In genomic region chr10:97595680-97596079, GRCm38 (mm10) we compare ENCODE assay signal across 25 mouse cellular contexts. TPM values are rescaled to one million over a fixed set of nuclear protein-coding genes. Genes with fewer than 3 reads are reported as not detected.
DNase-seq lines count a peak whose midpoint lies in the region; ATAC-seq lines count a peak whose summit lies in the region.
"Had no signal": no experiment of that assay in that cellular context is flagged by ENCODE, and none has a peak within 500 bp of the region (broad histone marks: within the 10 kb centered on the region; RNA-seq: fewer than 3 reads in every experiment).

No protein-coding gene starts in this region.

- no peak overlapping the region for H3K4me2 ChIP-seq in limb, embryonic 13.5 days (replicated peaks)
- no peak overlapping the region for H3K4me2 ChIP-seq in embryonic facial prominence, embryonic 12.5 days (replicated peaks)
- no peak overlapping the region for H3K4me2 ChIP-seq in embryonic facial prominence, embryonic 14.5 days (ENCODE audit: low read depth, low read length)
- no peak overlapping the region for H3K4me2 ChIP-seq in hindbrain, embryonic 13.5 days
- H3K4me2 ChIP-seq: forebrain, embryonic 13.5 days; forebrain, embryonic 15.5 days had no signal

- H3K4me3 ChIP-seq in limb, embryonic 13.5 days, result no peak overlapping the region
- H3K4me3 ChIP-seq in limb, embryonic 10.5 days, result no peak overlapping the region
- H3K4me3 ChIP-seq in embryonic facial prominence, embryonic 12.5 days, result no peak overlapping the region
- H3K4me3 ChIP-seq in embryonic facial prominence, embryonic 14.5 days (ENCODE audit: low read depth, low read length), result no peak overlapping the region
- no peak overlapping the region for H3K4me3 ChIP-seq in hindbrain, embryonic 13.5 days
- H3K4me3 ChIP-seq: forebrain, embryonic 13.5 days; forebrain, embryonic 15.5 days had no signal

- peak overlapping the region; percentile 72; the same call in 1 of the 2 replicates for H3K27ac ChIP-seq in limb, embryonic 13.5 days
- H3K27ac ChIP-seq in limb, embryonic 10.5 days, result no peak overlapping the region
- peak overlapping the region; percentile 63; the same call in 1 of the 2 replicates for H3K27ac ChIP-seq in embryonic facial prominence, embryonic 12.5 days
- peak overlapping the region; percentile 63; the same call in 1 of the 2 replicates for H3K27ac ChIP-seq in embryonic facial prominence, embryonic 14.5 days (replicated peaks; ENCODE audit: low read depth, low read length)
- H3K27ac ChIP-seq in hindbrain, embryonic 13.5 days, result no peak overlapping the region
- H3K27ac ChIP-seq: forebrain, embryonic 13.5 days; forebrain, embryonic 15.5 days had no signal

- WGBS in limb, embryonic 13.5 days, result 60% methylated on average over 1 of the region's 1 CpGs
- WGBS in limb, embryonic 10.5 days, result 87% methylated on average over 1 of the region's 1 CpGs
- 40% methylated on average over 1 of the region's 1 CpGs for WGBS in embryonic facial prominence, embryonic 12.5 days
- WGBS in embryonic facial prominence, embryonic 14.5 days, result 45% methylated on average over 1 of the region's 1 CpGs
- WGBS in hindbrain, embryonic 13.5 days, result 93% methylated on average over 1 of the region's 1 CpGs

- H3K9me3 ChIP-seq in limb, embryonic 13.5 days, result no peaks in the 10 kb centered on the region
- no peaks in the 10 kb centered on the region for H3K9me3 ChIP-seq in limb, embryonic 10.5 days (replicated peaks)
- no peaks in the 10 kb centered on the region for H3K9me3 ChIP-seq in embryonic facial prominence, embryonic 12.5 days
- H3K9me3 ChIP-seq in embryonic facial prominence, embryonic 14.5 days (ENCODE audit: control insufficient read depth, low read length), result no peaks in the 10 kb centered on the region
- H3K9me3 ChIP-seq in hindbrain, embryonic 13.5 days, result no peaks in the 10 kb centered on the region
- H3K9me3 ChIP-seq: forebrain, embryonic 13.5 days; forebrain, embryonic 15.5 days; G1E had no signal

- H3K36me3 ChIP-seq in limb, embryonic 13.5 days, result no peaks in the 10 kb centered on the region
- no peaks in the 10 kb centered on the region for H3K36me3 ChIP-seq in limb, embryonic 10.5 days
- H3K36me3 ChIP-seq in embryonic facial prominence, embryonic 12.5 days, result no peaks in the 10 kb centered on the region
- no peaks in the 10 kb centered on the region for H3K36me3 ChIP-seq in embryonic facial prominence, embryonic 14.5 days (ENCODE audit: control insufficient read depth, insufficient read depth, low read length)
- no peaks in the 10 kb centered on the region for H3K36me3 ChIP-seq in hindbrain, embryonic 13.5 days
- H3K36me3 ChIP-seq: forebrain, embryonic 15.5 days; G1E had no signal

- peak; percentile 13 for DNase-seq in embryo, embryonic 11 days
- no peak for DNase-seq in embryo, embryonic 10.5 days (ENCODE audit: low spot score)
- no peak for DNase-seq in limb, embryonic 10.5 days (ENCODE audit: low spot score)
- DNase-seq in embryonic facial prominence, embryonic 14.5 days (ENCODE audit: low spot score), result peak; percentile 60
- DNase-seq: adrenal gland, postnatal 10 days; adrenal gland, postnatal 25 days; B cell, adult 2 months; cerebellum, adult 11 months; cerebellum, adult 18-20 months; cerebellum, adult 8-10 months; cerebellum, adult 9-11 months; cerebellum, postnatal 14 days; cerebellum, postnatal 36 days; forebrain, postnatal 0 days had no signal

- no peaks in the 10 kb centered on the region for H3K27me3 ChIP-seq in limb, embryonic 13.5 days
- H3K27me3 ChIP-seq in limb, embryonic 10.5 days (ENCODE audit: low read depth, poor library complexity, severe bottlenecking), result no peaks in the 10 kb centered on the region
- no peaks in the 10 kb centered on the region for H3K27me3 ChIP-seq in embryonic facial prominence, embryonic 12.5 days
- no peaks in the 10 kb centered on the region for H3K27me3 ChIP-seq in embryonic facial prominence, embryonic 14.5 days (replicated peaks; ENCODE audit: control insufficient read depth, insufficient read depth, low read length)
- H3K27me3 ChIP-seq in hindbrain, embryonic 13.5 days, result no peaks in the 10 kb centered on the region
- H3K27me3 ChIP-seq: CH12.LX; forebrain, embryonic 13.5 days; forebrain, embryonic 15.5 days had no signal

- H3K4me1 ChIP-seq in limb, embryonic 13.5 days, result no peaks in the 10 kb centered on the region
- H3K4me1 ChIP-seq in limb, embryonic 10.5 days, result no peaks in the 10 kb centered on the region
- no peaks in the 10 kb centered on the region for H3K4me1 ChIP-seq in embryonic facial prominence, embryonic 12.5 days
- peaks cover 9% of the 10 kb centered on the region for H3K4me1 ChIP-seq in embryonic facial prominence, embryonic 14.5 days (ENCODE audit: control insufficient read depth, insufficient read depth, low read length)
- H3K4me1 ChIP-seq in hindbrain, embryonic 13.5 days (replicated peaks), result no peaks in the 10 kb centered on the region
- H3K4me1 ChIP-seq: forebrain, embryonic 13.5 days; forebrain, embryonic 15.5 days had no signal

- no peak overlapping the region for H3K9ac ChIP-seq in limb, embryonic 13.5 days
- no peak overlapping the region for H3K9ac ChIP-seq in embryonic facial prominence, embryonic 12.5 days
- H3K9ac ChIP-seq in embryonic facial prominence, embryonic 14.5 days (ENCODE audit: low read depth, low read length), result no peak overlapping the region
- no peak overlapping the region for H3K9ac ChIP-seq in hindbrain, embryonic 13.5 days
- H3K9ac ChIP-seq: forebrain, embryonic 13.5 days; forebrain, embryonic 15.5 days; forebrain, postnatal 0 days had no signal

- ATAC-seq in limb, embryonic 13.5 days (ENCODE audit: low FRiP score, low read depth), result peak; percentile 64; the same call in 1 of the 2 replicates
- no peak for ATAC-seq in embryonic facial prominence, embryonic 12.5 days (ENCODE audit: insufficient number of reproducible peaks, insufficient read depth, low FRiP score, low TSS enrichment)
- ATAC-seq in embryonic facial prominence, embryonic 14.5 days (ENCODE audit: low read depth), result no peak
- no peak for ATAC-seq in hindbrain, embryonic 13.5 days (ENCODE audit: low FRiP score)
- no peak for ATAC-seq in inflammation-experienced regulatory T-cells, adult 6 months
- ATAC-seq: activated CD4-positive, CD25-positive, alpha-beta regulatory T cell, adult 4 months; CD4-positive, CD25-positive, alpha-beta regulatory T cell, adult 4 months; forebrain, embryonic 13.5 days; forebrain, embryonic 15.5 days; forebrain, postnatal 0 days; Patski had no signal

RNA-seq across cellular contexts. Expression of gene Kera, which starts 11.0 kb away (rescaled TPM):
- 76.1 and 78.8 TPM in 2 replicates for polyA plus RNA-seq in limb, embryonic 13.5 days (2015; fragmentation: Nextera tagmentation; extraction: Ambion mirVana)
- polyA plus RNA-seq in limb, embryonic 10.5 days (2016; fragmentation: Nextera tagmentation; extraction: Ambion mirVana), result 3.0 TPM in 1 of 2 replicates, not detected in the other
- 6.6 and 6.7 TPM in 2 replicates for polyA plus RNA-seq in embryonic facial prominence, embryonic 12.5 days (2016; fragmentation: Nextera tagmentation; extraction: Ambion mirVana)
- polyA plus RNA-seq in embryonic facial prominence, embryonic 14.5 days (2014; fragmentation: Nextera tagmentation; extraction: Ambion mirVana), result 21.6 and 22.0 TPM in 2 replicates
- not detected in 2 replicates for polyA plus RNA-seq in hindbrain, embryonic 13.5 days (2015; fragmentation: Nextera tagmentation; extraction: Ambion mirVana)
- not detected for polyA plus RNA-seq in inflammation-experienced regulatory T-cells, adult 6 months (2017; shearing (Covaris generic))
- polyA plus RNA-seq: activated CD4-positive, CD25-positive, alpha-beta regulatory T cell, adult 4 months; CD4-positive, CD25-positive, alpha-beta regulatory T cell, adult 4 months; forebrain, embryonic 15.5 days; G1E; Patski had no signal

RNA-seq across cellular contexts. Expression of gene Lum, which starts 30.8 kb away (rescaled TPM):
- polyA plus RNA-seq in limb, embryonic 13.5 days (2015; fragmentation: Nextera tagmentation; extraction: Ambion mirVana), result 330 and 358 TPM in 2 replicates
- 7.9 and 23.5 TPM in 2 replicates for polyA plus RNA-seq in limb, embryonic 10.5 days (2016; fragmentation: Nextera tagmentation; extraction: Ambion mirVana)
- polyA plus RNA-seq in embryonic facial prominence, embryonic 12.5 days (2016; fragmentation: Nextera tagmentation; extraction: Ambion mirVana), result 151 and 185 TPM in 2 replicates
- 568 and 584 TPM in 2 replicates for polyA plus RNA-seq in embryonic facial prominence, embryonic 14.5 days (2014; fragmentation: Nextera tagmentation; extraction: Ambion mirVana)
- 58.7 and 64.8 TPM in 2 replicates for polyA plus RNA-seq in hindbrain, embryonic 13.5 days (2015; fragmentation: Nextera tagmentation; extraction: Ambion mirVana)
- not detected for polyA plus RNA-seq in inflammation-experienced regulatory T-cells, adult 6 months (2017; shearing (Covaris generic))
- polyA plus RNA-seq: activated CD4-positive, CD25-positive, alpha-beta regulatory T cell, adult 4 months; CD4-positive, CD25-positive, alpha-beta regulatory T cell, adult 4 months; G1E; Patski had no signal

RNA-seq across cellular contexts. Expression of gene Epyc, which starts 48.2 kb away (rescaled TPM):
- polyA plus RNA-seq in limb, embryonic 13.5 days (2015; fragmentation: Nextera tagmentation; extraction: Ambion mirVana), result 24.8 and 30.1 TPM in 2 replicates
- 0.34 TPM in 1 of 2 replicates, not detected in the other for polyA plus RNA-seq in limb, embryonic 10.5 days (2016; fragmentation: Nextera tagmentation; extraction: Ambion mirVana)
- 4.8 and 6.0 TPM in 2 replicates for polyA plus RNA-seq in embryonic facial prominence, embryonic 12.5 days (2016; fragmentation: Nextera tagmentation; extraction: Ambion mirVana)
- 27.9 and 39.2 TPM in 2 replicates for polyA plus RNA-seq in embryonic facial prominence, embryonic 14.5 days (2014; fragmentation: Nextera tagmentation; extraction: Ambion mirVana)
- polyA plus RNA-seq in hindbrain, embryonic 13.5 days (2015; fragmentation: Nextera tagmentation; extraction: Ambion mirVana), result 0.25 and 0.92 TPM in 2 replicates
- not detected for polyA plus RNA-seq in inflammation-experienced regulatory T-cells, adult 6 months (2017; shearing (Covaris generic))
- polyA plus RNA-seq: activated CD4-positive, CD25-positive, alpha-beta regulatory T cell, adult 4 months; CD4-positive, CD25-positive, alpha-beta regulatory T cell, adult 4 months; G1E; Patski had no signal

Comparison
In these comparisons a context has a peak if more than half of its experiments do, and no peak if none do; other contexts are left out.
1. DNase-seq: peak in embryo, embryonic 11 days (single experiment) and embryonic facial prominence, embryonic 14.5 days (single experiment); none in embryo, embryonic 10.5 days (single experiment) and limb, embryonic 10.5 days (single experiment).
2. H3K27ac ChIP-seq: peak in limb, embryonic 13.5 days (single experiment), embryonic facial prominence, embryonic 12.5 days (single experiment) and embryonic facial prominence, embryonic 14.5 days (single experiment); none in limb, embryonic 10.5 days (single experiment) and hindbrain, embryonic 13.5 days (single experiment).